Mouse (Mus musculus): ENCODE data around the gene Selenoo.

- TF ChIP-seq CTCF (IDR thresholded peaks at IDR 0.05; ENCODE audit: low read depth, low read length) (no peak), POLR2A (IDR thresholded peaks at IDR 0.05; ENCODE audit: borderline replicate concordance, low read depth, low read length) (no peak)
Measured at GRCm38 (mm10) chr15:89061761-89062517, 26.9 kb upstream of the Selenoo start.

Measured in bone marrow macrophage, adult 2 months (primary cell).